Mouse (Mus musculus) neural tube, postnatal 0 days (tissue): ENCODE measurements around the gene Zfp518b. TPM values are rescaled to one million over a fixed set of nuclear protein-coding genes. Genes with fewer than 3 reads are reported as not detected.

Experiments used
- polyA plus RNA-seq: library from polyadenylated mRNA; unstranded; fragments of >200 nt; fragmentation: Nextera tagmentation; extraction: Ambion mirVana; gene quantifications from 2 replicates; pipeline ENCODE4 v1.2.1, GENCODE M21; 2015

Gene Zfp518b
- polyA plus RNA-seq, result 10.9 and 13.9 TPM in 2 replicates

DNA sequence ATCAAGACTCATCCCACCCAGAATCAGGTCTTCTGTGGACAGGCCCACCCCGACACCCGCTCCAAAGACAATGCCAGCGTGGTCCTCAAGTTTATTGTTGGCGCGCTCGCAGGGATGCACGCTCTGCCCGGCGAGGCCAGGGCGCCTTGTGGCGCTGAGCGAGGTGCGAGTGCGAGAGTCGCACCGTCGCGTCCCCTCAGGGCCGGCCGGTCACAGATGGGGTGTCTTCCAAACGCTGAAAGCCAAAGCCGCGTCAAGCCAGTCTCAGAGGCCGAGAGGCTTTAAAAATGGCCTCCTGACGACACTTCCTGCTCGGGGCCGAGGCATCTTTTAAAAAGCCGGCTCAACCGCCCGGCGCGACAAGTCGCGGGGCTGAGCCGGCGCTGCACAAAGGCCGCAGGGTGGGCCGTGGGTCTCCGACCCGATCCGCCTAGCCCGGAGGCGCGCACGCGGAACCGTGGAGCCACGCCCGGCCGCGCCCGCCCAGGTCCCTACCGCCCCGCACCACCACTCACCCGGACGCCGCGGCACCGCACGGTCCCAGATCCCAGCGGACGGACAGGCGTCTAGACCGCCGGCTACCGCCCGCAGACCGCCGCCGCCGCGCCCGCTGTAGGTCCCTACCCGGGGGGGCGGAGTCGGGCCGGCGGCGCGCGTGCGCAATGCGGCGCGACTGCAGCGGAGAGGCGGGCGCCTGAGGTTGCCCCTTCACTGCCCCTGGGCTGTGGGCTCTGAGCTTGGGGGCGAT lies at the start of gene Zfp518b:
TSS of gene Zfp518b (minus strand) at position 663 of the 748 bp plus-strand sequence.

Other genes with a start within 250 kb of the Zfp518b start
- gene Slc2a9, start 181.7 kb downstream of the Zfp518b start, polyA plus RNA-seq, result 0.41 and 0.82 TPM in 2 replicates
- 177 and 191 TPM in 2 replicates for gene Wdr1, start 121.6 kb downstream of the Zfp518b start, polyA plus RNA-seq
- not detected in 2 replicates for gene Clnk, start 192.0 kb upstream of the Zfp518b start, polyA plus RNA-seq